Mouse (Mus musculus) hindbrain, embryonic 12.5 days (tissue): ENCODE results near the gene Atp8b2. TPM values are rescaled to one million over a fixed set of nuclear protein-coding genes. Genes with fewer than 3 reads are reported as not detected.

Experiments used
- ATAC-seq: fragments of 200-750 bp; cut with Nextera tagmentation; 2 replicates; pipeline ENCODE4 v1.8.0; 2017; ENCODE audit warnings: moderate TSS enrichment; ENCODE audit not compliant: low FRiP score
- H3K27ac ChIP-seq: fragments of 300-500 bp; sonication (generic); 2 replicates; pipeline ENCODE4 v1.5.1; 2016; ENCODE audit warnings: mild to moderate bottlenecking
- H3K27me3 ChIP-seq: fragments of 300-500 bp; sonication (generic); 2 replicates; pipeline ENCODE4 v1.6.1; 2016; ENCODE audit warnings: mild to moderate bottlenecking
- H3K36me3 ChIP-seq: fragments of 300-500 bp; sonication (generic); 2 replicates; pipeline ENCODE4 v1.6.1; 2016; ENCODE audit warnings: mild to moderate bottlenecking
- H3K4me1 ChIP-seq: fragments of 300-500 bp; sonication (generic); 2 replicates; pipeline ENCODE4 v1.6.1; 2016
- H3K4me2 ChIP-seq: fragments of 300-500 bp; sonication (generic); replicated peaks from 2 replicates; pipeline ENCODE4 v1.6.1; 2016; ENCODE audit warnings: mild to moderate bottlenecking
- H3K4me3 ChIP-seq: fragments of 300-500 bp; sonication (generic); 2 replicates; pipeline ENCODE4 v1.5.1; 2016; ENCODE audit warnings: mild to moderate bottlenecking
- H3K9ac ChIP-seq: fragments of 300-500 bp; sonication (generic); 2 replicates; pipeline ENCODE4 v1.6.1; 2016; ENCODE audit warnings: mild to moderate bottlenecking, moderate library complexity
- H3K9me3 ChIP-seq: fragments of 300-500 bp; sonication (generic); replicated peaks from 2 replicates; pipeline ENCODE4 v1.6.1; 2016; ENCODE audit warnings: mild to moderate bottlenecking
- WGBS: fragments of 180-500 bp; shearing (Covaris S2); methylation state at CpG from one replicate; pipeline ENCODE4 v1.1.7; 2016; 5-methylcytosine and 5-hydroxymethylcytosine counted together
- microRNA-seq: library from miRNA; unstranded; fragments of <30 nt; microRNA quantifications from one replicate; pipeline ENCODE4, GENCODE M21; 2017
- polyA plus RNA-seq: library from polyadenylated mRNA; unstranded; fragments of >200 nt; fragmentation: Nextera tagmentation; extraction: Ambion mirVana; gene quantifications from 2 replicates; pipeline ENCODE4 v1.2.1, GENCODE M21; 2016

Gene Atp8b2
- polyA plus RNA-seq, 1 experiment from 2014 or later = 22.8 TPM

GRCm38 (mm10) chr3:89892517-89893106 lies 70.7 kb downstream of the Atp8b2 start:
- H3K27ac ChIP-seq = no peak overlapping the region
- H3K4me2 ChIP-seq = no peak overlapping the region
- no peak for ATAC-seq
- H3K9ac ChIP-seq = no peak overlapping the region
- no peaks in the 10 kb centered on the region for H3K9me3 ChIP-seq
- no peaks in the 10 kb centered on the region for H3K27me3 ChIP-seq
- H3K4me1 ChIP-seq = 0 out of 2 replicates have a peak, but pooled peaks cover 3% of the 10 kb centered on the region
- H3K36me3 ChIP-seq = no peaks in the 10 kb centered on the region
- no peak overlapping the region for H3K4me3 ChIP-seq
- WGBS = 88% methylated on average over 5 of the region's 5 CpGs

- no peaks in the 10 kb centered on the region for H3K27me3 ChIP-seq
- no peak for ATAC-seq
- no peak overlapping the region for H3K9ac ChIP-seq
- 0 out of 2 replicates have a peak, but pooled peaks cover 3% of the 10 kb centered on the region for H3K4me1 ChIP-seq
- no peak overlapping the region for H3K4me2 ChIP-seq
- no peaks in the 10 kb centered on the region for H3K36me3 ChIP-seq
- H3K4me3 ChIP-seq = no peak overlapping the region
- no peak overlapping the region for H3K27ac ChIP-seq
- H3K9me3 ChIP-seq = no peaks in the 10 kb centered on the region
These were observed 71.6 kb downstream of the Atp8b2 start for GRCm38 (mm10) chr3:89891696-89892095.

- Histone ChIP-seq H3K27me3 (no peaks in the 10 kb centered on the region), H3K4me1 (no peaks in the 10 kb centered on the region), H3K9ac (no peak overlapping the region), H3K27ac (no peak overlapping the region), H3K4me2 (no peak overlapping the region), H3K4me3 (no peak overlapping the region), H3K36me3 (no peaks in the 10 kb centered on the region), H3K9me3 (no peaks in the 10 kb centered on the region)
- ATAC-seq = no peak
- 70% methylated on average over 8 of the region's 8 CpGs for WGBS
These were observed 73.4 kb downstream of the Atp8b2 start for GRCm38 (mm10) chr3:89889841-89890430.

Small RNA genes lying within 50 kb of the gene (microRNA-seq; reads per million reads assigned to microRNA genes)
- gene Mir7669 = 1.1 reads per million

Other genes starting within 250 kb of the Atp8b2 start
- 23.4 and 24.1 TPM in 2 replicates for gene Adar, start 248.5 kb downstream of the Atp8b2 start, polyA plus RNA-seq
- 26.7 and 26.8 TPM in 2 replicates for gene Chrnb2, start 198.9 kb downstream of the Atp8b2 start, polyA plus RNA-seq
- gene Ube2q1, start 189.9 kb downstream of the Atp8b2 start, polyA plus RNA-seq = 19.2 and 19.9 TPM in 2 replicates
- 3.4 and 4.4 TPM in 2 replicates for gene She, start 132.1 kb downstream of the Atp8b2 start, polyA plus RNA-seq
- gene Il6ra, start 50.3 kb downstream of the Atp8b2 start, polyA plus RNA-seq = 0.66 and 1.2 TPM in 2 replicates
- gene Hax1, start 35.3 kb upstream of the Atp8b2 start, polyA plus RNA-seq = 137 and 141 TPM in 2 replicates
- gene 4933434E20Rik, start 88.1 kb upstream of the Atp8b2 start, polyA plus RNA-seq = 187 and 198 TPM in 2 replicates
- gene Ubap2l, start 89.1 kb upstream of the Atp8b2 start, polyA plus RNA-seq = 201 and 227 TPM in 2 replicates
- 510 and 525 TPM in 2 replicates for gene Tpm3, start 109.1 kb upstream of the Atp8b2 start, polyA plus RNA-seq
- 0.51 and 0.75 TPM in 2 replicates for gene Nup210l, start 140.6 kb upstream of the Atp8b2 start, polyA plus RNA-seq